Mouse (Mus musculus) C2C12 (cell line): ENCODE data around the gene Als2cl. TPM values are rescaled to one million over a fixed set of nuclear protein-coding genes. Genes with fewer than 3 reads are reported as not detected.

Source experiments
- H3K27me3 ChIP-seq: one replicate; pipeline ENCODE4 v1.6.1; 2011; ENCODE audit not compliant: control insufficient read depth, insufficient read depth, insufficient read length
- H3K36me3 ChIP-seq: one replicate; pipeline ENCODE4 v1.6.1; 2011; ENCODE audit not compliant: control insufficient read depth, insufficient read depth
- H3K4me3 ChIP-seq: one replicate; pipeline ENCODE4 v1.5.1; 2011; ENCODE audit warnings: mild to moderate bottlenecking, control low read depth; ENCODE audit not compliant: poor library complexity, insufficient read depth, severe bottlenecking
- H3K79me2 ChIP-seq: one replicate; pipeline ENCODE4 v1.6.1; 2011; ENCODE audit not compliant: control insufficient read depth, insufficient read depth
- H3K79me3 ChIP-seq: one replicate; pipeline ENCODE4 v1.6.1; 2011; ENCODE audit warnings: low read depth, control low read depth
- H3ac ChIP-seq: one replicate; pipeline ENCODE3; 2011; ENCODE audit warnings: low read depth; ENCODE audit not compliant: control insufficient read depth, insufficient read length
- CEBPB ChIP-seq: IDR thresholded peaks from one replicate; pipeline ENCODE4 v1.6.1; 2011; ENCODE audit warnings: low read depth, mild to moderate bottlenecking, control low read depth, moderate library complexity
- CTCF ChIP-seq: IDR thresholded peaks from one replicate; pipeline ENCODE4 v1.5.1; 2011; ENCODE audit not compliant: control insufficient read depth, insufficient read depth, insufficient read length
- FOSL1 ChIP-seq: IDR thresholded peaks from one replicate; pipeline ENCODE4 v1.8.0; 2011; ENCODE audit warnings: mild to moderate bottlenecking, low read length; ENCODE audit not compliant: poor library complexity, insufficient read depth, severe bottlenecking
- MAX ChIP-seq: IDR thresholded peaks from one replicate; pipeline ENCODE4 v1.6.1; 2011; ENCODE audit warnings: mild to moderate bottlenecking, control low read depth
- MYOD1 ChIP-seq: IDR thresholded peaks from one replicate; pipeline ENCODE4 v1.6.1; 2011; ENCODE audit warnings: low read depth; ENCODE audit not compliant: control insufficient read depth, insufficient read length
- MYOG ChIP-seq: IDR thresholded peaks from one replicate; pipeline ENCODE4 v1.6.1; 2011; ENCODE audit not compliant: control insufficient read depth, insufficient read length; ENCODE audit errors: extremely low read depth
- USF1 ChIP-seq: IDR thresholded peaks from one replicate; pipeline ENCODE4 v1.6.1; 2011; ENCODE audit warnings: low read depth, mild to moderate bottlenecking, control low read depth, moderate library complexity
- polyA plus RNA-seq: library from polyadenylated mRNA; unstranded; fragments of >200 nt; fragmentation: generic; extraction: Trizol; gene quantifications from one replicate; pipeline ENCODE4 v1.2.1, GENCODE M21; 2012; ENCODE audit warnings: missing spikeins

The Als2cl gene
- polyA plus RNA-seq, 1 experiment, result 2.6 TPM

- H3K79me3 ChIP-seq, result no peaks in the 10 kb centered on the region
- TF ChIP-seq CEBPB (no peak), USF1 (no peak), CTCF (no peak), MYOD1 (no peak), FOSL1 (no peak), MAX (no peak), MYOG (no peak)
- peaks cover 42% of the 10 kb centered on the region for H3K27me3 ChIP-seq
- H3K4me3 ChIP-seq, result no peak within 1 kb of the TSS
- H3K79me2 ChIP-seq, result no peaks in the 10 kb centered on the region
- no peaks in the 10 kb centered on the region for H3K36me3 ChIP-seq
- H3ac ChIP-seq, result no peak within 1 kb of the TSS
These were observed 37.1 kb downstream of the Als2cl start, which contains the start of gene Fam240a for GRCm38 (mm10) chr9:110916786-110917185. TSS of gene Fam240a (minus strand) at chr9:110916861.

GRCm38 (mm10) chr9:110920665-110921419, 41.2 kb downstream of the Als2cl start:
- no peak for TF ChIP-seq USF1
- TF ChIP-seq CTCF, result no peak
- TF ChIP-seq MAX, result no peak
- TF ChIP-seq MYOG, result no peak
- H3ac ChIP-seq, result no peak overlapping the region

GRCm38 (mm10) chr9:110922759-110923158, 43.1 kb downstream of the Als2cl start:
- H3ac ChIP-seq, result no peak overlapping the region
- no peaks in the 10 kb centered on the region for H3K36me3 ChIP-seq
- no peaks in the 10 kb centered on the region for H3K79me2 ChIP-seq
- TF ChIP-seq MAX, result no peak
- TF ChIP-seq USF1, result no peak
- no peak for TF ChIP-seq MYOG
- no peak for TF ChIP-seq CTCF
- no peak for TF ChIP-seq MYOD1
- TF ChIP-seq FOSL1, result no peak
- no peak for TF ChIP-seq CEBPB
- no peaks in the 10 kb centered on the region for H3K79me3 ChIP-seq
- peaks cover 33% of the 10 kb centered on the region for H3K27me3 ChIP-seq
- no peak overlapping the region for H3K4me3 ChIP-seq

More at GRCm38 (mm10) chr9:110920665-110921419, 41.2 kb downstream of the Als2cl start:
- H3K4me3 ChIP-seq, result no peak overlapping the region
- H3K79me2 ChIP-seq, result no peaks in the 10 kb centered on the region
- no peaks in the 10 kb centered on the region for H3K36me3 ChIP-seq
- H3K79me3 ChIP-seq, result no peaks in the 10 kb centered on the region
- H3K27me3 ChIP-seq, result peaks cover 35% of the 10 kb centered on the region

GRCm38 (mm10) chr9:110931573-110931972, 51.9 kb downstream of the Als2cl start:
- Histone ChIP-seq H3K27me3 (peaks cover 18% of the 10 kb centered on the region), H3ac (no peak overlapping the region), H3K36me3 (no peaks in the 10 kb centered on the region), H3K4me3 (no peak overlapping the region), H3K79me3 (no peaks in the 10 kb centered on the region), H3K79me2 (no peaks in the 10 kb centered on the region)
- TF ChIP-seq MYOG (no peak), USF1 (no peak), CEBPB (no peak), FOSL1 (no peak), MAX (no peak), MYOD1 (no peak), CTCF (no peak)

- TF ChIP-seq CTCF, result no peak
These were observed 54.3 kb downstream of the Als2cl start for GRCm38 (mm10) chr9:110933850-110934437.

GRCm38 (mm10) chr9:110935941-110936340, 56.3 kb downstream of the Als2cl start:
- Histone ChIP-seq H3K4me3 (no peak overlapping the region), H3K36me3 (no peaks in the 10 kb centered on the region), H3K79me2 (no peaks in the 10 kb centered on the region), H3K27me3 (peaks cover 6% of the 10 kb centered on the region), H3K79me3 (no peaks in the 10 kb centered on the region), H3ac (no peak overlapping the region)
- TF ChIP-seq FOSL1 (no peak), USF1 (no peak), CTCF (no peak), MYOD1 (no peak), MYOG (no peak), CEBPB (no peak), MAX (no peak)

More at GRCm38 (mm10) chr9:110933850-110934437, 54.3 kb downstream of the Als2cl start:
- no peaks in the 10 kb centered on the region for H3K36me3 ChIP-seq
- H3ac ChIP-seq, result no peak overlapping the region
- no peaks in the 10 kb centered on the region for H3K79me2 ChIP-seq
- H3K4me3 ChIP-seq, result no peak overlapping the region
- H3K27me3 ChIP-seq, result peaks cover 10% of the 10 kb centered on the region
- no peaks in the 10 kb centered on the region for H3K79me3 ChIP-seq
